Mouse (Mus musculus) neural tube, embryonic 10.5 days (tissue): ENCODE measurements around the gene Celf2.

Source experiments
- DNase-seq: peaks from one replicate; pipeline ENCODE4 v3.0.0-alpha.2; 2017; ENCODE audit warnings: low spot score; ENCODE audit errors: extremely low spot score

Celf2 gene

DNA sequence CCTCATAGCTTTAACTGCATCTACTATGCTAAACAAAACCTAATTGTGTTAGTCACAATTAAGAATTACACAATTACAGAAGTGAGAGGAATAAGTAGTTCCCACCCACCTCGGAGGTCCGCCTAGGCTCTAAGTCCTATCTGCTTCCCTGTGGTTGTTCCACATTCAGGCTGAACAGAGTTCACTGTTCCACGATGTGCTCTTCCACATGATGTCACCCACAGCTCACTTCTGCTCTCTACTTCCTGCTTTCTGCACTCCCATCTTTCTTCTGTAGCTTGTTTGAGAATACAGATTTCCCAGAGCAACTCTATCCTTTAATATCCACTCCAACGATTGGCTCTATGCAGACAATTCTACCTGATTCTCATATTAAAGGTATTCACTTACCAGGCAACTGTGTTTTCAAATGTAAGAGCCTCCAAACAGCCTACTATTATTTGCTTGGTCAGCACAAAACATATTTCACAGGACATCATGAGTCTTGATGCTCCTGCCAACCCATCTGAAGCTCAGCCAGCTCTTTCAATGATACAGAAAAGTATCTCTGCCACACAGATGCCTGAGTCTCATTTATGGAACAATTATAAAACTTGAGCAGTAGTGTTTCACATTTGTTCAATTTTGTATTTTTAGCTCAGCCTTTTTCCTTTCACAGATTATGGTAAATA is 769.2 kb downstream of the Celf2 start:
- no peak for DNase-seq

DNA sequence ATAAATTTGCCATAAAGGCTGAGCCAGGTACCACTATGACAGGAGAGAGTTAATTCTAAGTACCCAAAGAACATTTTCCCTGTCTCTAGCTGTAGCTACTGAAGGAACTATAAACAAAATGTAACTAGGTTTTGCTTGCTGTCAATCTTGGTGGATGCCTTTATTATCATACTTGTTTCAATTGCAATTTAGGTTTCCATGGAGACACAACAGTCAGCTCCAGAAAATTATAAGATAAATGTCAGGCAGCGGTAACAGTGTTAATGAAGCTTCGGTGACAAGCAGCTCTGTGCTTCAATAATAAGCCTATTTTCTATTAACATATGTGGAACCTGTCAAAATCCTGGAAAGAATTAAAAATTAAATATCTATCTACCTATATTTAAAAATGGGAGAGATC is 777.3 kb downstream of the Celf2 start:
- DNase-seq, result no peak

DNA sequence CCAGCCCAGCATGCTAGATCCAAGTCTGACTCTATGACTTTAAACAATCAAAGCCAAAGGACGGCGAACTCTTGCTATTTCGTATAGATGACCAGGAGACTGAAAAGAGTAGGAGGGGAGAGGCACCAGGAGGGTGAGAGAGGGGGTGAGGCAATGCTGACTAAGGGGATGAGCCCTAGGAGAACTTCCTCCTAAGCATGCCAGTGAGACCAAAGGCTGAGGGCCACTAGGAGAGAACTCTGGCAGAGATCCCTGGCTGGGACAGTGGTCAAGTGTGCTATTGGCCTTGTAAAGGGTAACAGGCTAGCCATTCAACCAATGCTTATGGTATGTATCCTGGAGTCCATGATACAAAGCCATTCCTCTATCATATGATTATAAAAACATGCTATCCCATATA is 778.5 kb downstream of the Celf2 start:
- no peak for DNase-seq

DNA sequence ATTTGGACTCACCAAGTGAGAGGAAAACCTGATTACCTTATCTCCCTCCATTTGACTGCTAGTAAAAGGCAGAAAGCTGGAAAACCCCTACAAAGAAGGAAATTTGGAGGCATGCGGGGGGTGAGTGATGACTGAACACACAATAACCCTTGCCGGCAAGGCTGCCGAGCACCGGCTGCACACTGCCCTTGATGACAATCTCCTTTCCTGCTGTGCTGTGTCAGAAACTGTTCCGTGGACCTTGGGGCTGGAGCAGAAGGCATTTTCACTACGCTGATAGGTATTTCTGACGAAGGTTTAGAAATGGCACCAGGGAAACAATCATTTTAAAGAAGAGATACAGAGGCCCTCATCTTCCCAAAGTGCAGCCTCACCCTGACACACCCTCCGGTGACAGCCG is 779.4 kb downstream of the Celf2 start:
- no peak for DNase-seq

DNA sequence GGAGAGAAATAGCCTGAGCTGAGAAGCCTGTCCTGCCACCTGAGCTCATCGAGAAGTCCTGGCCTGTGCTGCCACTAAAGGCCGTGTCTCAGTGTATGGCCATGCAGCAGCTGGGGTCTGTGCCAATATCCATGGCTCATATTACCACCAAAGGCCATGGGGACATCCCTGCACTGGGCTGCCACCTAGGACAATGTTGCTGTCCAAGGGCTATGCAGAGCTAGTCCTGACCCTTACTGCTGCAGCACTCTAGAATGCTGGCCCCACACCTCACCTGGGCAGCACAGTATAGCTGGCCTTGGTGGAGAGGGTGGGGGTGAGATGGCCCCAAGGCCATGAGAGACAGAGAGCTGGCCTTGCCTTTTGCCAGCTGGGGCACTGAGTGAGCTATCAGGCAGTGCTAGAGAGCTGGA is 780.5 kb downstream of the Celf2 start:
- DNase-seq, result no peak

DNA sequence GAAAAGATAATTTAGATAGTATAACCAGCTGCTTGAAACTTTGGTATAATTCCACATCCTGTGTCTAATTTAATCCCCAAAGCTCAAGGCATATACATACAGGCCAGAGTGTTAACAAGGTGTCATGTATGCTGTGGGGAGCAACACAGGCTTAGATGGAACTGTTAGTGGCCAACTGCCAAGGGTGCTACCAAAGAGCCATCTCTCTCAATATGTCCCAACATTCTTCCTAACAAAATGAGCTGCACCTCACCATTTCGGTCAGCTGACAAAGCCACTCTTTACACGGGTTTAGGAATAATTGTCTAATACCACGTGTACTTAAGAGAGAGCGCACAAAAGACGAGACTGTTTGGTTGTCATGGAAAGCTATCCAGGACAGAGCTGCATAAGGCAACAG is 782.0 kb downstream of the Celf2 start:
- no peak for DNase-seq

DNA sequence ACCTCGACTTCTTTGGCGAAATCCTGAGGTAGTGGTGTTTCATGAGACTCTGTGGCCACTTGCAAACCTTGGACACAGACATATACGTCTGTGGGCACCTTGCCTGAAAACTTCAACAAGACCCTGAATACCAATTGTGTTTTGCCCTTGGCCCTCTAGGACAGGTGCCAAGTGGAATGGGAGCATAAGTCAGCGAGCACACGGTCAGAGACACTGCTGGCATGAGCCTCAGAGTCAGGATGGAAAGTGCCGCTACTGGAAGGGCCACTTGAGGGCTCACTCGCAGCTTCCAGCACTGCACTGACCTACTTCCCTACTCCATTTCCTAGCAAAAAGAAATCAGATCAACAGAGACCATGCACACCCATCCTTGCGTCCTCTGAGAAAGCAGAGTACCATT is 783.3 kb downstream of the Celf2 start:
- DNase-seq, result no peak

DNA sequence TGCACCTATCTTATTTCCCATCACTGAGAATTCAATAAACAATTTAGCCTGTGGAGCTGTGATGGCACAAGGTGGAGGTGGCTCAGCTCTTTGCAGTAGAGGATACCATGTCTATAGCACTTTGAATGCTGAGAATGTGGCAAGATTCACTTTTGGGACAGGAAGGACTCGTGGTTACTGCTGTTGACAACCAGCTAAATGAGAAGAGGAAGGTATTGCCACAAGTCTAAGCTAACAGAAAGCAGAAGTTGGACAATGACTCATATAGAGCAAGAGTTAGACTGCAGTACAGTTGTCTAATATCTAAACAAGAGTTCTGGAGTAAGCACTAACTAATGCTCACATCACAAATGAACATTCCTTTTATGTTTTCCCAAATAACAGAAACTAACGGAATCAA is 785.8 kb downstream of the Celf2 start:
- no peak for DNase-seq

DNA sequence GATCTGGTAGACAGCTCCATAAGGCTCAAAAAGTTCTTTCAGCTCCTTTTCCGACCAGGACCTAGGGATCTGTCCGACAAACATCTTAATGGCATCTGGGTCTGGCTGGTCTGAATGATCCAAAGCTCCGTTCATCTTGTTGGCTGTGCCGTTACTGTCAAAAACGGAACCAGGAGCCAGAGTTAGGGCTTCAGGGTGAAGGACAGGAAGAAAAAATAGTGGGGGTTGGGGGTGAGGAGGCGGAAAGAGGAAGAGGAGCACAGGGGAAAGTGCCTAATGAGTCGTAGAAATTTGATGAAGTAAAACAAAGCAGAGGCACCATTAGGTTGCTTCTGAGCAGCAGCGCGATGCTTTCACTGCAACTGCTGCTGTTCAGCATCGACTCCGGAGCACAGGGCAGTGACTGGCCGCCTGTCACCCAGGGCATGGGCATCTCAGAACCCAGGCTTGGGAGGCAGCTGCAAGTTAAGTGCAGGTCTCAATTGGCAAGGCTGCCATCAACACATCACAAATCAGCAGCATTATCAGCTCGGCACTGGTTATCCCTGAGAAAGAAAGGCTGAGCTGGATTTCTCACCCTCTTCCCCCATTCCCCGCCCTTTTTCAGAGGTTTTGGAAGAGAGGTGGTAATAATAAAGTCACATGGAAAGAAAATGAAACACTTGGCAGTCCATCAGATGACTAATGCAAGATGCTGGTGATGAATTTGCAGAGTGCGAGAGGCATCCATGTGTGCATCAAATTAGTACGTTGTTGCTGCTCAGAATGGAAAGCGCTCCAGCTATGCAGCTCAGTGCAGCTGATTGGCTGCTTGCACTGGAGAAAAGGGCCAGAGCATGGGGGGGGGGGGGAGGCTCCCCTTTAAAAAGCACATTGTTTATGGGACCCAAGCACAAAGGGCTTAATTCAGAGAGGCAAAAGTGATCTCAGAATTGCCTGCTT is 787.6 kb downstream of the Celf2 start:
- peak; percentile 46 for DNase-seq

DNA sequence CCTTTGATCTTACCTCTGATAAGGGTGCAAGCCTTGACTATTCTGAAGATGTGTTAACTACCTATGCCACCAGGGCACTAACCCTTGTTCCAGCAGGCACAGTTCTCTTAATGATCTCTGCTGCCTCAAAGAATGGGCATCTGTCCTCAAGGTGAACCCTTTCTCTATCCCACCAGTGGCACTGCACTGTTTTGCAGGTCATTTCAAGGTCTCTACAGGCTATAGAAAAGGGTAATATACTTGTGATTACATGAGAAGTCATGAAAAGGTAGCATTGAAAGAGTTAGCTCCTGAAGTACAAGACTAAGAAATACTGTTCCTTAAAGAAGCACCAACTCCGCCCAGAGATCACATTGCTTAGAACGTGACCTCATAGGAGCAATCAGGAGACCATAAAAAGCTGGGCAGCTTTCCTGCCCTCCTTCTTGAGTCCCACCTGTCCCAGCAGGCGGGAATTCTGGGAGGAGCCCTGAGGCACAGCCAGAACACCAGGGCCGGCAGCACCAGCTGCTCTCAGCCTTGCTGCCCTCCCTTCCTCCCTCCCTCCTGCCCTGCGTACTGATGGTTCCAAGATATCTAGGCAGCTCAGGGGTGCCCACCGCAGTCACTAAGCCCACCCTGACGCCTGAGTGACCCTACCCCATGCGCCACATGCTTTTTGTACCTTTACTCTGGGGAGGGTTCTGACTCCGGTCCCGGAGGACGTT is 788.5 kb downstream of the Celf2 start:
- DNase-seq, result no peak

DNA sequence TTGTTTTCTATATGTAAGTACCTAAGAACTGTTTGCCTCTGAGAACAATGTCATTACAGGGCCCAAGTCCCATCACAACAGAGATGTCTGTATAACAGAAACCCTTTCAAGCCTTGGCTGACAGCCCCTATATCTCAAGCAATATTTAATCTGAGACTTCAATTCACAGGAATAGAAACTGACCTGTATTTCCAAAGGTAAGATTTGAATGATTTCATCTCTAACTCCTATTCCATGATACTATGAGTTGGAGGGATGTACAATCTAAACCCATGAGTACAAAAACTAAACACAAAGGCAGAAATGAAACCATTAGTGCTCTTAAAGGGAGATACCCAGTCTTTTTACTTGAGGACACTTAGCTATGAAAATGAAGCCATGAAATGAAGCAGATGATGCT is 790.5 kb downstream of the Celf2 start:
- DNase-seq, result no peak

DNA sequence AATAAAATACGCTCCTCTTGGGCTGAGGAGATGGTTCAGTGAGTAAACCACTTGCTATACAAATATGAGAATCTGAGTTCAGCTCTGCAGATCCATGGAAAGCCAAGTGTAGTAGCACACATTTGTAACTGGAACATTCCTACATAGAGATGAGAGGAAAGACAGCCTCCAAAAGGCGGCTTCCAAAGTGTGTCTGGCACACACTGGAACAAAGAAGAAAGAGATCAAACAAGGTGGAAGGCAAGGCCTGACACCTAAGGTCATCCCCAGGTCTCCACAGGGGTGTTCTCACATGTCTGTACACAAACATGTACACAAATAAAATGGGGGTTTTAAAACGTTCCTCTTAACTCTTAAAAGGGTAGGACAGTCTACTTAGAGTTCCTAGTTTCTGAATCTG is 791.4 kb downstream of the Celf2 start:
- no peak for DNase-seq

DNA sequence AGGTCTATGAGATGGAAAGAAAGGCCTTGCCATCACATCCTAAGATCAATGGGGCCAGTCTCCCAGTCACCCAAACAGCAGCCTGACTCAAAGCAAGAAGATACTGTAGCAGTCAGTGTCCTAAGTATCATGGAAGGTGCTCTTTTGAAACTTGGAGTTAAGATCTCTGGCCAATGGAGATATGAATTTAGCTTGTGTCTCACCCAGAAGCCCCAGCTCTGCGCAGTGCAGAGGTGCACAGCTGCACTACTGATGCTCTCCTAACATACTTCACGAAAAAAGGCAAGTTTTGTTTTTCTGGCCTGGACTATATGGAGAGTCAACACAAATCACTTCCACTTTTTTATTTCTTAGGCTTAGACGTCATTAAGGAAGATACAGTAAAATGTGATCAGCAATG is 793.8 kb downstream of the Celf2 start:
- DNase-seq, result no peak

DNA sequence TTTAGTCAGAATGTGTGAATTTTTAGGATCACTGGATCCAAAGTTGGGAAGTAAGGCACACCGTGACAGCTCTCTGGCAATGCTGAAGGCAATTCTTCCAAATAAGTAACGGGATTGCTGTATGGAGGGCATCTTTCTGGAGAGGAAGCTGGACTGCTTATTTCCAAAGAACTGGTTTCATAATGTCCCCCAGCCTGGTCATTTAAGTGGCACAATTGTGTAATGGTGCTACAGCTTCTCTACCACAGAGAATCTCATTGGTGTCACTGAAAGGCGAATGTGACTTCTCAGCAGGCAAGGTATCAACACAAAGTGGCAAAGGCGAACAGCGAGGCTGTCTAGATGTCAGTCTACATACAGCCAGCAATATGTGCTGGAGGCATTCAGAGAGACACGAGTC is 795.8 kb downstream of the Celf2 start:
- no peak for DNase-seq

DNA sequence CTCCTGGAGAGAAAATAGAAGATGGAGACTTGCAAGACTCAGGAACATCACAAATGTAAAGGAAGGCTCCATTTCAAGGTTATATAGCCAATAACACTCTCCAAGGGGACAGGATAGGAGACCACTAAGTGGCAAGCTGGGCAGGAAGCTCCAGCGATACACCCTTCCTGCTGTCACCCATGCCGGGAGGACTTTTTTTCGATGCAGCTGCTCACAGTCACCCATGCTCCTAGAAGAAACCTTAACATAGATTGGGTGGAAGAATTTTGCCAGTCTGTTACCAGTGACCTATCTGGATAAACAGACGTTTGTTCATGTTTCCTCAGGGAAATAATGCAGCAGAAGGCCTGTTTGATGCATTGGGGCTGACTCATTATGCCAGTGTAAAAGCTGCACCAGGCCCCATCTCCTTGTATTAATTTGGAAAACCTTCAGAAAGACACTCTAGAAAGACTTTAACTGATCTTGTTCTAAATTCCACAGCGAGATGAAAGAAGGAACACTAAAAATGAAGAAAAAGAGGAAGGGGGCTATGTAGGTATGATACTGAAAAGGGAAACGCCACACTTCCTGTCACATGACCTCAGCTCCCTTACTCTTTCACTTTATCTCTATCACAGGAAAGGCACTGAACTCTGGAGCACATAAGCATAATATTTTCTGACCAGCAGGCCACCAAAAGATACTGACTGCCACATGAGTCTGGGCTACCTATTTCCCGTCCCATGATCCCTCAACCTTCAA is 798.5 kb downstream of the Celf2 start:
- no peak for DNase-seq

DNA sequence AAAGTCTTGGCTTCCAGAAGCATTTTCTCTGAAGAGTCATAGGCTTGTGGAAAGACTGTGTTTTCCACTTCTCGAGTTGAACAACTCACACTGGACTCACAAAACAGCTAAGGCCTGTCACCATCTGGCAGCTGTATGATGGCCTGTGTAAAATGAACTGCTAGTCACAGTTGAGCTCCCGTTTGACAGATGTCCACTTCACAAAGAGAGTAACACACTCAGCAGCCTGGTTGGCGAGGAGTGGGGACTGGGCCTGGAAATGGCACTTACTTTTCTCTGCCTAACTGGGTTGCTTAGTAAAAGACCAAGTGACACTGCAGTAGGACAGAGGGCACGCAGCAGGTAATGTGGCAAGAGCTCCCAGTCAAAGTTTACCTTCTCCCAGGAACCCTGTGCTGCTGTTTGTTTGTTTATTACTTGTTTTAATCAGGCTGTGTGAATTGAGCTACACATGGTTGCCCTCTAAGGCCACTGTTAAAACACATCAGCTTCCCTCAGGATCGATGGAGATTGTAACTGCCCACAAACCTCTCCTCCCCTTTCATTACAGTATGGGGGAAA is 801.3 kb downstream of the Celf2 start:
- DNase-seq, result no peak

DNA sequence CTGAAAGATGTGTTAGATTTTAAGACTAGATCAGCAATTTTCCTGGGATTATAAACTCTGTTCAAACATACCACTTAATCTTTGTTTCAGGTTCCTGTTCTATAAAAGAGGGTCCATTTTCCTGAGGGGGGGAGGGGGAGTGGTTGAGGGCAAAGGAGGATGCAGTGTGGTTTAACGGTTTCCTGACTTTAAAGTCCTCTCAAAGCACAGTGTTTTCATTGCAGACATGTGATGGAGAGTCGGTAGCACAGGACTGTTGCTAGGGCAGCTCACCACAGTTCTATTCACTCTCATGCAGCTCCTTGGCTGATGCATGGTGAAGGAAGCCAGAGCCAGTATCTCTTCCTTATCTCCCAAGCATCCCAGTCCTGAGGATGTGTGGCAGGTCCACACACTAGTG is 802.1 kb downstream of the Celf2 start:
- DNase-seq, result no peak

DNA sequence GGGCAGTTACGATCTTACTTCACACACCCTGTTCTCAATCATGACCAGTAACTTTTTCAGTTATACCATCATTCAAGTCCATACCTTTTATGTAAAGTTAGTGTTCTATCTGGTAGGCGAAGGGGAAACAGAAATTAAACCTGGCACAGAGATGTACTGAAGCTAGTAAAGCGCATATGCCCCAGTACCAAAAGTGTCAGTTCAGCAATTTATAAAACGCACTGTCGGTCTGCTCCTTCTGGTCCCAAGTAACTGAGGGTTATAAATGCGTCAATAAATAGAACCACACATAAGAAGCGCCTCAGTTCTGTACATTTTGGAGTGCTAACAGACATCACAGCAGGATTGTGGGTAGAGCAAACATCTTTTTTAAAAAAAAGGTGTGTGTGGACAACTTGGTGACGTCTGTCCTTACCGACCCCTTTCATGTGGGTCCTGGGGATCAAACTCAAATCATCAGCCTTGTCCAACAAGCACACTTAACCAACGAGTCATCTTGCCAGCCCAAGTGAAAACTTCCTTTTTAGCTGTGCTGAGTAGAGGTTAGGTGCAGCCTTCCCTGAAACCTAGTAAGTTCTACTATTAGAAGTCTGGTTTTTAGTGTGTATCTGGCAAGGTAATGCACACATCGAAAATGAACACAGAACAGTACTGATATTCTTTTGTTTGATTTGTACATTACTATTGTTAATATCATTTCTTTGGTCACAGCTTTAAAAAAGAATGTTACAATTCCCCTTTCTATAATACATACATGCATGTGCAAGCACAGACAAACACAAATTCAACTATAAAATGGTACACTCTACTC is 803.2 kb downstream of the Celf2 start:
- DNase-seq, result no peak

DNA sequence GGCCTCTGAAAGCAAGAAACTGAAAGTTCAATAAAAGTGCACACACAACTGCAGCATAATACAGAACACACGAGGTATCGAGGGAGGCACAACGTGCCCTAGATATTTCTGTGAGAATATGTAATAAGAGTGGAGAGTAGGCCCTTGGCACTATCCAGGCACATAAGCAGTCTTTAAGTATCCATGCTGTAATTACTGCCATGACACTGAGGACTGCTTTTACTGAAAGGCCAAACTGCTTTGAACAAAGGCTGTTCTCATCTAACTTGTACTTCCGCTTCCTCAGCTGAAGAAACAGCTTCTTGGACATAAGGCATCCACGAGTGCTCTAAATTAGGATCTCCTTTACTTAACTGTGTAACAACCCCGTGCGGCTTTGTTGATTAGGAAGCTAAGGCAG is 803.9 kb downstream of the Celf2 start:
- DNase-seq, result no peak

DNA sequence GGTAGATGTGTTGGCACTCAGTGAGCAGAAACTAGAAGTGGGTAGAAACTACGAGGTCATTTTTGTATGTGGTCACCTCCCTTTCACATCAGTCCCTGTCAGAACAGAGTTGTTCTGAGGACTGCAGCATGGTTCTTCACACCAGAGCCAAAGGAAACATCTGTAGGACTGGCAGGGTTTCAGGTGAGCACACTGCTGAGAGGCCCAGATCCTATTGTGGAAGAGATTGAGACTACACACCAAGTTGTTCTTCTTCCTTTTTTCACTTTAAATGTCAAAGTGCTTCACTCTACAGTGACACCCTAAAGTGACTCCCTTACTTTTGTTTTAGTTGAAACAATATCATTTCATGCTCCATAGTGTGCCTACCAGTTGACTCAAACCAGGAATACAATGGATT is 804.6 kb downstream of the Celf2 start:
- no peak for DNase-seq
